Mouse (Mus musculus): ENCODE data around the gene Lbh. TPM values are rescaled to one million over a fixed set of nuclear protein-coding genes. Genes with fewer than 3 reads are reported as not detected.

Lbh gene
- 52.2 TPM for polyA plus RNA-seq (2014; fragmentation: Illumina TruSeq; extraction: RNeasy Lipid Tissue Mini Kit (QIAGEN cat#74804); ENCODE audit: low read depth, low replicate concordance)

DNA sequence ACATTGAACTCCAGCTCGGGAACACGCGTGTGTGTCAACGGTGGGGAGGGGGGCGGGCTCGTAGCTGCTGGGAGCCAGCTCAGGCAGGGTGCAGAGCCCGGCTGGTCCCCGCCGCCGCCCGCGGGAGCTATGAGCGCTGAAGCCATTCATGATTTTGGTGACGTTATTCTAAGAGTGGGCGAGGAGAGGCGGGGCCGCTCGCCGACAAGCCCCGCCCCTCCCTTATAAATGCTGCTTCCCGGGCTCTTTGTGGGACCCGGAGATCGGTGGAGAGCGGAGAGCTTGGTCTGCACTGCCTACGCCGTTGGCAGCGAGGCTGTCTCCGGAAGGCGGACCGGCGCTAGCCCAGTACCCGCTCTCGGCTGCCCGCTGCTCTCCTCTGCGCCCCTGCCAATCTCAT lies at the start of gene Lbh:
Gene Lbh, plus strand, starts transcription at position 253 of the 400 bp plus-strand sequence.

Other genes starting within 250 kb of the Lbh start
- gene Ypel5, start 81.9 kb upstream of the Lbh start, polyA plus RNA-seq (2014; fragmentation: Illumina TruSeq; extraction: RNeasy Lipid Tissue Mini Kit (QIAGEN cat#74804); ENCODE audit: low read depth, low replicate concordance) = 65.0 TPM
- 42.2 TPM for gene Lclat1, start 189.7 kb downstream of the Lbh start, polyA plus RNA-seq (2014; fragmentation: Illumina TruSeq; extraction: RNeasy Lipid Tissue Mini Kit (QIAGEN cat#74804); ENCODE audit: low read depth, low replicate concordance)

All from adipose tissue, adult 10 weeks (tissue).